Mouse (Mus musculus) heart, adult 2 months (tissue): ENCODE measurements at regions not wholly inside any gene's neighbourhood (a gene's known extent, or its start where the extent isn't known, plus 50 kb on each side); places are given as distances from the start of the nearest gene placed in this dataset.

ENCODE experiments used
- CTCF ChIP-seq: fragments of 200-600 bp; IDR thresholded peaks from 2 replicates; pipeline ENCODE4 v1.8.1; 2022; ENCODE audit warnings: antibody characterized with exemption, mild to moderate bottlenecking, moderate library complexity
- EP300 ChIP-seq: fragments of 200-500 bp; IDR thresholded peaks from 2 replicates; pipeline ENCODE4 v1.6.1; 2011; ENCODE audit warnings: low read depth, low read length, control low read depth; ENCODE audit not compliant: insufficient read depth
- POLR2A ChIP-seq: fragments of 200-500 bp; IDR thresholded peaks from 2 replicates; pipeline ENCODE4 v1.6.1; 2011; ENCODE audit warnings: mild to moderate bottlenecking, low read depth, low read length, control low read depth; ENCODE audit not compliant: insufficient read depth

- TF ChIP-seq CTCF (peak; percentile 38), POLR2A (no peak), EP300 (no peak)
These were observed 303.8 kb downstream of the Agtpbp1 start for GRCm38 (mm10) chr13:59281199-59281598.
